Mouse (Mus musculus): ENCODE measurements around the gene Ssxb5.
A peak's percentile ranks its signal among the peaks of the same experiment; 100 is the strongest.
"Not testable (repeated sequence)": the region's sequence is repeated elsewhere in the genome, so short reads cannot be mapped to it uniquely, and the experiment has no call there.

Gene Ssxb5

DNA sequence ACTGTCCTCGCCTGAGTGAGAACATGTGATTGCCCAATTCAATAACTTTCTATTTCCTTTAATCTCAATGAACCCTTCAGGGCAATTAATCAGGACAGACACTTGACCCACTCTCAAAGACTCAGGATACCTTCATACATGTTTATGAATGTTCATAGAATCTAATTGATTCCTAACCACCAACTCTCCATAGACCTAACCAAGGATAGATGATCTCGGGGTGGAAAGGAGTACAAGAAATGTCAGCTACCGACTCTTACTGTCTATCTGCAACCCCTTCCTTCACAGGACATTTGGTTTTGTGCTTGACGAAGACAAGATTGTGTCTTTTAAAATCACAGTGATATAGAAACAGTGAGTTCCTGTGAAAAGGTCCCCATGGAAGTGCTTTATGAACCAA lies at the start of gene Ssxb5:
Ssxb5 (plus strand) TSS at position 301 of the 400 bp plus-strand sequence.
- not testable (repeated sequence) for DNase-seq (ENCODE audit: low spot score in 2 of 2)

DNA sequence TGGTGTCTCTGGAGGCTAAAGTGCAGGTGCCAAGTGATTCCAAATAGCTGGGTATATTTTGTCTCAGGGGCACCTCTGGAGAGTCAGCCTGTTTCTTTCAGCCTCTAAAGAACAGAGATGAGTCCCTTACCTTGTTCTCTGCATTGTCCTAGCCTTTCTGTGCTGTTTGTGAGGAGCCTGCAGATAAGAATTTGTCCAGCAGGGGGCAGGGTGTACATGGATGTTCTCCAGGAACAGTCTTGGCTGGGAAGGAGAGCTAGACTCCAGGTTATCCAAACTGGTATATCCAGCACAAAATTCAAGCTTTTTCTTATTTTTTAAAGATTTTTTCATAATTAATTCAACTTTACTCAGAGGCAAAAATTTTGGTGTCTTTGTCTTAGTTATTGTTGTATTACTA lies 28.6 kb downstream of the Ssxb5 start:
- DNase-seq (ENCODE audit: low spot score in 2 of 2) = peak in 1 of 2 experiments; percentile 4

DNA sequence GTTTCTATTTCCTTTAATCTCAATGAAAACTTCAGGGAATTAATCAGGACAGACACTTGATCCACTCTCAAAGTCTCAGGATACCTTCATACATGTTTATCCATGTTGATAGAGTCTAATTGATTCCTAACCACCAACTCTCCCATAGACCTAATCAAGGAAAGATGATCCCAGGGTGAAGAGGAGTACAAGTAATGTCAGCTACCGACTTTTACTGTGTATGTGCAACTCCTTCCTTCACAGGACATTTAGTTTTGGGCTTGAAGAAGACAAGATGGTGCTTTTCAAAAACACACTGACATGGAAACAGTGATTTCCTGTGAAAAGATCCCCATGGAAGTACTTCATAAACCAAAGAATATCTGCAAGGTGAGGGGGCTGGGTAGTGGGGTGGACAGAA lies 40.2 kb downstream of the Ssxb5 start, which contains the start of gene Gm6592:
Gm6592 (plus strand) TSS at position 301 of the 400 bp plus-strand sequence.
- DNase-seq (ENCODE audit: low spot score in 2 of 2) = no peak

DNA sequence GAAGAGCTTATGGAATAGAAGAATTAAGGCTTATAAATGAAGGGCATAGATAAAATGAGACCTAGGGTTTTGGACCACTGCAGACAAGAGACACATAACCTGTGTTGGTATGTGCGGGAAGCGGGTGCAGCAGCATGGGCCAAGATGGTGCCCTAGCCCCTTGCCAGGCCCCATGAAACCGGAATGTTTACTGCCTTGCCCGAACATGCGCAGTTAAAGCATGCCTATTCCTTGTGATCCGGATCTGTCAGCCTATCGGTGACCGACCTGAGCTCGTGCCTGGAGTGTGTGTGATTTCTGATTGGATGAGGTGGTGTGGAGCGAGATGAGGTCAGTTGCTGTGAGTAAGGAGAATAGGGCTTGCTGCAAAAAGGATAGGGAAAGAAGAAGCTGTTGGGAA lies 49.0 kb downstream of the Ssxb5 start:
- no peak for DNase-seq (ENCODE audit: low spot score in 2 of 2)

Data from thymus, postnatal 10 days (tissue).